Comparison of ENCODE assay signal across 8 mouse cellular contexts in the genomic region with DNA sequence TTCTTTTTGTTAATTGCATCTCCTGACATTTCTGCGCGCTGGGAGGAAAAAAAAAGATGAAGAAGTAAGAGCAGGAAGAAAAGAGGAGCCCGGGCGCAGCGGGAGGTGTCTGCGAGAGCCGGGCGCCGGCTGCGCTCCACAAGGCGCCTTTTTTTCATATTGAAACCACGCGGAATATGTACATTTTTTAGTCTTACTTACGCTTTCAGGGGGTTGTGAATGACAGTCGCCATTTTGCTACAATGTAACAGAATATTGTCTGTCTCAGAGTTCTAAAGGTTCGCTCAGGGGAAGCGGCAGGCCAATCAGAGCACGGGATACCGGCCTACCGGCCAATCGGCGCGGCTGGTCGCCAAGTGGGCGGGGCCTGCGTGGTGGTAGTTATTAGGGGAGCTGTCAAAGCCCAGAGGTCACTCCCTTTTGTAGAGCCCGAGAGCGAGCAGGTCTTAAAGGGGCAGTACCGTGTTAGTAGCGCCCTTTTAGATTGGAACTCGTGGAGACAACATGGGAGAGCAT. TPM values are rescaled to one million over a fixed set of nuclear protein-coding genes. Genes with fewer than 3 reads are reported as not detected.
DNase-seq lines count a peak whose midpoint lies in the region; ATAC-seq lines count a peak whose summit lies in the region.

Dpf3 (minus strand) TSS at position 241 of the 516 bp plus-strand sequence.

- peak; percentile 95 for ATAC-seq in intestine, embryonic 14.5 days (replicated peaks; ENCODE audit: low FRiP score, low TSS enrichment, low read depth)

- no peaks in the 10 kb centered on the region for H3K36me3 ChIP-seq in intestine, embryonic 14.5 days (ENCODE audit: control insufficient read depth, insufficient read depth, low read length)

- H3K4me3 ChIP-seq in intestine, embryonic 14.5 days (ENCODE audit: low read depth, low read length): peak within 1 kb of the TSS; percentile 74

- peaks cover 3% of the 10 kb centered on the region; the same call in 1 of the 2 replicates for H3K9me3 ChIP-seq in intestine, embryonic 14.5 days (ENCODE audit: control insufficient read depth, low read length)

- H3K27me3 ChIP-seq in intestine, embryonic 14.5 days (replicated peaks; ENCODE audit: control insufficient read depth, insufficient read depth, low read length): 0 out of 2 replicates have a peak, but pooled peaks cover 3% of the 10 kb centered on the region

- H3K4me2 ChIP-seq in intestine, embryonic 14.5 days (ENCODE audit: low read length): peak within 1 kb of the TSS; percentile 100

- H3K27ac ChIP-seq in intestine, embryonic 14.5 days (ENCODE audit: low read depth): peak within 1 kb of the TSS; percentile 81

- peaks cover 8% of the 10 kb centered on the region; the same call in 1 of the 2 replicates for H3K4me1 ChIP-seq in intestine, embryonic 14.5 days (replicated peaks; ENCODE audit: control insufficient read depth, insufficient read depth, low read length)

- intact Hi-C loops in gastrocnemius, postnatal 14 days (cut with DNase I; ENCODE audit: low total_unique reads): no loop called here
- intact Hi-C loops in left cerebral cortex, postnatal 14 days (cut with DNase I): loop anchor here (5.0 kb wide), 2 partner anchors 75 to 375 kb away; no protein-coding TSS in a partner anchor

- H3K9ac ChIP-seq in intestine, embryonic 14.5 days (ENCODE audit: low read length): peak within 1 kb of the TSS; percentile 58

- DNase-seq in adrenal gland, adult (ENCODE audit: inconsistent age in 2 of 2, low spot score in 1 of 2): peak; percentile 99 to 100
- peak; percentile 98 for DNase-seq in embryo, embryonic 10.5 days (ENCODE audit: low spot score)
- peak; percentile 100 for DNase-seq in gastrocnemius, postnatal 14 days
- DNase-seq in intestine, embryonic 14.5 days (ENCODE audit: low spot score): peak; percentile 97
- DNase-seq in left cerebral cortex, postnatal 14 days (ENCODE audit: low spot score in 2 of 2): peak; percentile 93
- peak; percentile 97 for DNase-seq in mesoderm, embryonic 11.5 days (ENCODE audit: low read depth, low spot score)
- peak; percentile 89 to 91 for DNase-seq in right cerebral cortex, postnatal 36 days (ENCODE audit: low spot score in 2 of 2)
- peak; percentile 99 for DNase-seq in yolk sac, embryonic 10.5 days (ENCODE audit: low spot score)

- 0% methylated on average over 31 of the region's 31 CpGs for WGBS in intestine, embryonic 14.5 days

RNA-seq across cellular contexts. Expression of gene Dpf3, which starts in this region (rescaled TPM):
- 10 to 100 TPM; 18.7 to 19.5 TPM for total RNA-seq in gastrocnemius, postnatal 14 days (2021)
- polyA plus RNA-seq in intestine, embryonic 14.5 days (2014; fragmentation: Nextera tagmentation; extraction: Ambion mirVana): 8.7 and 9.2 TPM in 2 replicates
- total RNA-seq in left cerebral cortex, postnatal 14 days (2021): 1 to 10 TPM; 6.7 to 7.5 TPM

Comparison
In these comparisons a context has a peak if more than half of its experiments do, and no peak if none do; other contexts are left out.
1. Peak in every context shown above with its lines: DNase-seq, ATAC-seq, H3K4me3 ChIP-seq and H3K27ac ChIP-seq.